Mouse (Mus musculus): ENCODE measurements around the gene Ogdh.

GRCm38 (mm10) chr11:6252248-6252647 lies 39.2 kb upstream of the Ogdh start:
- no peak for TF ChIP-seq CTCF (IDR thresholded peaks at IDR 0.05; ENCODE audit: control insufficient read depth, insufficient read depth, insufficient read length)
- no peak for TF ChIP-seq CEBPB (IDR thresholded peaks at IDR 0.05; ENCODE audit: low read depth)
- TF ChIP-seq USF1 (IDR thresholded peaks at IDR 0.05; ENCODE audit: low read depth) = no peak
- no peak for TF ChIP-seq MYOD1 (IDR thresholded peaks at IDR 0.05; ENCODE audit: control insufficient read depth, insufficient read length, low read depth)

All from C2C12 (cell line).